Mouse (Mus musculus): ENCODE results near the gene Prg4.

GRCm38 (mm10) chr1:150465364-150465763, 601 bp downstream of the Prg4 start:
- TF ChIP-seq POLR2A (IDR thresholded peaks at IDR 0.05; ENCODE audit: extremely low read depth, insufficient read depth, low read length) (no peak), CTCF (IDR thresholded peaks at IDR 0.05; ENCODE audit: extremely low read depth, insufficient read depth, low read length) (no peak)

Measured in cortical plate, adult 2 months (tissue).